Comparison of ENCODE assay signal across 11 mouse cellular contexts in genomic region chr2:136121867-136122266, GRCm38 (mm10).
DNase-seq lines count a peak whose midpoint lies in the region; ATAC-seq lines count a peak whose summit lies in the region.
"Had no signal": no experiment of that assay in that cellular context is flagged by ENCODE, and none has a peak within 500 bp of the region (broad histone marks: within the 10 kb centered on the region; RNA-seq: fewer than 3 reads in every experiment).

No protein-coding gene starts in this region.

- H3K27me3 ChIP-seq in kidney, embryonic 14.5 days (ENCODE audit: control insufficient read depth, insufficient read depth, low read length): no peaks in the 10 kb centered on the region
- H3K27me3 ChIP-seq: embryonic facial prominence, embryonic 12.5 days; heart, embryonic 13.5 days had no signal

- no peaks in the 10 kb centered on the region for H3K36me3 ChIP-seq in kidney, embryonic 14.5 days (ENCODE audit: control insufficient read depth, insufficient read depth, low read length)
- H3K36me3 ChIP-seq: embryonic facial prominence, embryonic 12.5 days; heart, embryonic 13.5 days had no signal

- H3K4me2 ChIP-seq in kidney, embryonic 14.5 days (replicated peaks; ENCODE audit: low read depth, low read length): no peak overlapping the region
- H3K4me2 ChIP-seq: embryonic facial prominence, embryonic 12.5 days; heart, embryonic 13.5 days had no signal

- peak; percentile 11 for DNase-seq in adrenal gland, postnatal 10 days
- DNase-seq in adrenal gland, adult 18-20 months (ENCODE audit: low spot score in 2 of 2): no peak
- DNase-seq in embryo, embryonic 9.5 days (ENCODE audit: extremely low spot score): peak; percentile 26
- no peak for DNase-seq in urinary bladder, postnatal 36 days (ENCODE audit: low spot score in 2 of 2)
- DNase-seq: thymus, postnatal 14 days had no signal

- 7% methylated on average over 6 of the region's 6 CpGs for WGBS in kidney, embryonic 14.5 days

- H3K9ac ChIP-seq in kidney, embryonic 14.5 days (ENCODE audit: low read depth, low read length): no peak overlapping the region
- H3K9ac ChIP-seq: embryonic facial prominence, embryonic 12.5 days; heart, embryonic 13.5 days had no signal

- H3K27ac ChIP-seq in kidney, embryonic 14.5 days (ENCODE audit: low read depth, low read length): no peak overlapping the region
- H3K27ac ChIP-seq: embryonic facial prominence, embryonic 12.5 days; heart, embryonic 13.5 days had no signal

- H3K4me1 ChIP-seq in kidney, embryonic 14.5 days (ENCODE audit: control insufficient read depth, insufficient read depth, low read length): peaks cover 6% of the 10 kb centered on the region; the same call in 1 of the 2 replicates
- H3K4me1 ChIP-seq: embryonic facial prominence, embryonic 12.5 days; heart, embryonic 13.5 days had no signal

- ATAC-seq in kidney, embryonic 14.5 days (ENCODE audit: low FRiP score, low TSS enrichment): peak; percentile 84; the same call in 1 of the 2 replicates
- 0 out of 2 replicates have a peak, but pooled peaks have one; percentile 22 for ATAC-seq in megakaryocyte-erythroid progenitor cell, adult 5-6 weeks (replicated peaks; ENCODE audit: low FRiP score, low TSS enrichment, poor library complexity, severe bottlenecking)
- no peak for ATAC-seq in activated CD4-positive, CD25-positive, alpha-beta regulatory T cell, adult 4 months
- ATAC-seq in megakaryocyte, adult 5-6 weeks (ENCODE audit: poor library complexity, severe bottlenecking): no peak

- no peak overlapping the region for H3K4me3 ChIP-seq in kidney, embryonic 14.5 days (ENCODE audit: low read length)
- H3K4me3 ChIP-seq: embryonic facial prominence, embryonic 12.5 days; heart, embryonic 13.5 days had no signal

- H3K9me3 ChIP-seq in kidney, embryonic 14.5 days (ENCODE audit: control insufficient read depth, low read length): no peaks in the 10 kb centered on the region
- H3K9me3 ChIP-seq: embryonic facial prominence, embryonic 12.5 days; heart, embryonic 13.5 days had no signal

Comparison
In these comparisons a context has a peak if more than half of its experiments do, and no peak if none do; other contexts are left out.
1. DNase-seq: peak in adrenal gland, postnatal 10 days (single experiment) and embryo, embryonic 9.5 days (single experiment); none in adrenal gland, adult 18-20 months (0 of 2) and urinary bladder, postnatal 36 days (0 of 2).
2. ATAC-seq: peak in kidney, embryonic 14.5 days (single experiment) and megakaryocyte-erythroid progenitor cell, adult 5-6 weeks (single experiment); none in activated CD4-positive, CD25-positive, alpha-beta regulatory T cell, adult 4 months (single experiment) and megakaryocyte, adult 5-6 weeks (single experiment).